Mouse (Mus musculus) c-Kit-positive CD71-negative TER-119-negative erythroid progenitor cells, embryonic 14.5 days (primary cell): ENCODE data around the gene Nat9.

Source experiments
- DNase-seq: peaks from one replicate; pipeline ENCODE4 v3.0.0-alpha.2; 2013; ENCODE audit warnings: low read depth

Nat9 gene

GRCm38 (mm10) chr11:115187693-115188092, at the start of gene Nat9:
Nat9 (minus strand) TSS chr11:115187859.
- DNase-seq, result no peak

GRCm38 (mm10) chr11:115236570-115236969, 48.9 kb upstream of the Nat9 start:
- no peak for DNase-seq

GRCm38 (mm10) chr11:115234320-115235044, 46.8 kb upstream of the Nat9 start:
- no peak for DNase-seq

- no peak for DNase-seq
These were observed 46.0 kb upstream of the Nat9 start for GRCm38 (mm10) chr11:115233526-115234290.

DNA sequence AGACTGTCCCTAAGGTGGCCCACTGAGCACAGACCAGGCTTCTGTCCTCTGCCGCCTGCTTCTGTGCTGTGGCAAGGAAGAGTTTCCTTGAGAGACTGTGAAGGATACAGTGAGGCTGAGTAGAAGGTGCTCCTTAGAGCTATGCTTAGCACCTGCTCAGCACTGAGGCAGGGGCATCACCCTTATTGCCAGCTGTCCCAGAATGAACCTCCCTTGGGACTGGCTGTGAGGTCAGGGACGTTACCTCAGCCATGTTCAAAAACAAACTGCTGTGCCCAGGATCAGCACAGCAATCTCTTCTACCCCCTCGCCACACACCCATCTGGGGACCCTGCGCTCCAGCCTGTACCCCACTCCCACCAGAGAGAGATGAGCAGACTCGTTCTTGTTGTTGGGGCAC, 45.2 kb upstream of the Nat9 start:
- no peak for DNase-seq

DNA sequence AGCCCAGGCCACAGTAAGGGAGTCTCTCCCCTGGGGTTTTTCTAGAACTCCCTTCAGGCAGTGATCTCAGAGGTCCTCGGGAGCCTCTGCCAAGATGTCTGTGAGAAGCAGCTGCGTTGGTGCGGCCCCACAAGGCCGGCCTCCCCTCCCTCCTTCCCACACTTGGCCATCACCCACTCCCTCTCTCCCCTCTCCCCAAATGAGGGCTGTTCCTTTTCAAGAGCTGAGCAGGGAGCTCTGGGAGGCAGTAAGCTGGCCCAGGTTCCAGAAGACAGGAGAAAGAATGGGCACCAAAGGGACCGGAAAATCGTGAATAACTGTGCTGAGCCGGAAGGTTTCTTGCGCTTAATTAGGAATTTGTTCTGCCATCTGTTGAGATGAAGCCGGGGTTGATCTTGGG, 44.3 kb upstream of the Nat9 start:
- no peak for DNase-seq

DNA sequence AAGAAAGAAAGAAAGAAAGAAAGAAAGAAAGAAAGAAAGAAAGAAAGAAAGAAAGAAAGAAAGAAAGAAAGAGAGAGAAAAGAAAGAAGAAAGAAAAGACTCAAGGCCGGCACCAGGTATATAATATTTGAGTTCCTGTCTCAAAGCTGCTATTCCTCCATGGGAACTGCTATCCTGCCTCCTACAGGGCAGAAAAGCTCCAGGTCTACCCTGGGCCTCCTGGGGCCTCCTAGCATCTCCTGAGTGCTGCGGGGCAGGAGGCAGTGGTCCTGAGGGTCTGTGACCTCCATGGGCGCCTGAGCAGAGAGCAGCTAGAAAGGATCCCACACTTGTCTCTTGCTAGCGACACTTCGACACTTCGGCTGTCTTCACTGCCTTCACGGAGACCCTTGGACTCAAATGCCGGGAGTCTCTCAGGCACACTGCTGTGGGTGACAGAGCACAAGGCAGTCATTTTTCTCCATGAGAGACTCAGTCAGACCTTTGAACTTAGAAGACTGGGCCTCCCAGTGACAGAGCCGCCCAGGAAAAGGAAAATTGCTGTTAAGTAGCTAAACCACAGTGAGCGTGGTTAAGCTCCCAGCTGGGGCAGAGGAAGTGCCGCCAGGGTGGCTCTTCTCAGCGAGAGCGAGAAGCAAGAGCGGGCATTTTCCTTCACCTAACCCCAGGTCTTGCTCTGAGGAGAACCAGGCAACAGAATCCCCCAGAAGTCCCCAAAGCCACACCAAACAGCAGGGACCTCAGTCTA, 43.7 kb upstream of the Nat9 start:
- peak; percentile 42 for DNase-seq

DNA sequence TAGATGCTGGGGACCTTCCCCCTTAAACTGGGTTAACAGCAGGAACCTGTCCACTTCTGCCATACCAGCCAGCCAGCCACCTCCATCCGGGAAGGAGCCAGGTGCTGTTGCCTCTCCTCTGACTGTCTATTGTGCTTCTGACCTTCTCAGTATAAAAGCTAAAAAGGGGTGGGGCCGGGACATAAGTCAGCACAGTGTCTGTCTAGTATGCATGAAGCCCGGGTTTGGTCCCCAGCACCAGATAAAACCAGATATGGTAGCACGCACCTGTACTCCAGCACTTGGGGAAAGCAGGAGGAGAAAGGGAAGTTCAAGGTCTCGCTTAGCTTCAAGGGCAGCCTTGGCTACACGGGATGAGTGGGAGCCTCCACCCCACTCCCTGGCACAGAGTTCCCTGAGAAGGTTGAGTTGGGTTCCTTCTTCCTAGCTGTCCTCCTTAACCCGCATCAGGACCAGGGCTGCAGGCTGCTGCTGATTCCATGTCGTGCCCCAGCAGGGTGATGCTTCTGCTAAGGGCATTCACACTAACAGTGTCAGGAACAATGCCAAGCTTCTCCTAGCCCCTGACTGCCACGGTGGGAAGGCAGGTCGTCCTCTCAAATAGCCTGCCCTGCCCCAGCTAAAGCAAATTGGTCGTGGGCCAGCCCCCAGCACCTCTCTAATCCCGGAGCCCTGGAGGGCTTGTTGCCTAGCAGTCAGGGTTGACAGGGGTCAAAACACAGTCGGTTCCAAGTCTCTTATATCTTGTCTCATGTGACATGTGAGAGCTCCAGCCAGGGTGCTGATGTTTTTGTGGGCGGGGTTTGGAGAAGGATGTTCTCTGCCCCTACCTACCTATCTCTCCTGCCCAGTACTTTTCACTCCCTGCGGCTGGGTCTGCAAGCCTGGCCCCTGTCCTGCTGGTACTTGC, 41.6 kb upstream of the Nat9 start:
- no peak for DNase-seq

GRCm38 (mm10) chr11:115228430-115228829, 40.8 kb upstream of the Nat9 start:
- no peak for DNase-seq

- DNase-seq, result no peak
These were observed 40.0 kb upstream of the Nat9 start for GRCm38 (mm10) chr11:115227640-115228039.

DNA sequence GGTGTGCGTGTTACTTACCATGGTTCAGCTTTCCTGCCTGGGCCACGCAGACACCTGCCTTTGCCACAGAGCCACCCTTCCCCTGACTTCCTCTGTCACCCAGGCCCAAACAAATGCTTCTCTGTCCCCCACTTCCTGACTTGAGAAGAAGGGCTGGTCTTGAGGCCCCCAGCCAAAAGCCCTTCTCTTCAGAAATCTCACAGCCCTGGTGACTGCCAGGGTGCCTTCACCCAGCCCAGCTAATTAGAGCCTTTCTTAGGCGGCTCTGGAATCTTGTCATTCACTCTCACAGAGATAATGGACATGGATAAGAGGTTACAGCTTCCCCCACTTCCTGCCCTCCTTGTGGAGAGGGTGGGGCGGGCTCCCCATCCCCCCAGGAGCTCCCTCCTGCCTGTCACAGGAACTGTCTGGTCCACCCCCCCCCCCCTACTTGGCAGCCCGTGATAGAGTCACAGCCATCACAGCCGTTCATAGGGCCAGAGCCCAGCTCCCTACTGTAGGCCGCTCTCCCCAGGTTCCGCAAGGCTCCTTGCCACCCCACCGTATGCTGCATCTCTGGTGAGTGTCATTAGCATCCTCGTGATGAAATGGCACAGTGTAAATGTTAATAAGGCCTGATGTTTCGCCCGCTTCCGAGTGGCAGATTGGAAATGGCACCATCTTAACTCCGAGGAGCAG, 39.3 kb upstream of the Nat9 start:
- no peak for DNase-seq

DNA sequence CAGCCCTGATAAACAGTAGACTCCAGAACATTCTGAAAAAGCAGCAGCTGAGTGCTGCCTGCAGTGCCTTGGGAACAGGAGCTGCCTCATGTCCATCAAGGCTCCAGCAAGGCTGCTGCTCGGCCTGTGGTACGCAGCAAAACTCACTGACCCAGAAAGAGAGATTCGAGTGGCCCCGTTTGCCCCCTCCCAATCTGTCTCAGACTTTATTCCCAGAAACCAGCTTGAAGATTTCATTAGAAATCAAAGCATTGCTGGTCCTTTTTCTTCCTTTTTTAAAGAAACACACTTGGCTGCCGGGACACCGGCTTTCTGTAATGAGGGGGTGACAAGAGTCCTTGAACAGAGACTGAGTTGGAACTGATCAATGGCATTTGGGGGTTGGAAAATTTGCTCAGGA, 37.6 kb upstream of the Nat9 start:
- no peak for DNase-seq

GRCm38 (mm10) chr11:115224889-115225288, 37.2 kb upstream of the Nat9 start:
- peak; percentile 56 for DNase-seq

- DNase-seq, result no peak
These were observed 36.2 kb upstream of the Nat9 start for GRCm38 (mm10) chr11:115223877-115224276.

- no peak for DNase-seq
These were observed 35.8 kb upstream of the Nat9 start for GRCm38 (mm10) chr11:115223451-115223850.

GRCm38 (mm10) chr11:115222570-115222969, 34.9 kb upstream of the Nat9 start:
- DNase-seq, result no peak

- DNase-seq, result no peak
These were observed 34.4 kb upstream of the Nat9 start for GRCm38 (mm10) chr11:115222077-115222476.

- no peak for DNase-seq
These were observed 32.0 kb upstream of the Nat9 start for GRCm38 (mm10) chr11:115219685-115220084.

- no peak for DNase-seq
These were observed 31.6 kb upstream of the Nat9 start for GRCm38 (mm10) chr11:115219263-115219662.

DNA sequence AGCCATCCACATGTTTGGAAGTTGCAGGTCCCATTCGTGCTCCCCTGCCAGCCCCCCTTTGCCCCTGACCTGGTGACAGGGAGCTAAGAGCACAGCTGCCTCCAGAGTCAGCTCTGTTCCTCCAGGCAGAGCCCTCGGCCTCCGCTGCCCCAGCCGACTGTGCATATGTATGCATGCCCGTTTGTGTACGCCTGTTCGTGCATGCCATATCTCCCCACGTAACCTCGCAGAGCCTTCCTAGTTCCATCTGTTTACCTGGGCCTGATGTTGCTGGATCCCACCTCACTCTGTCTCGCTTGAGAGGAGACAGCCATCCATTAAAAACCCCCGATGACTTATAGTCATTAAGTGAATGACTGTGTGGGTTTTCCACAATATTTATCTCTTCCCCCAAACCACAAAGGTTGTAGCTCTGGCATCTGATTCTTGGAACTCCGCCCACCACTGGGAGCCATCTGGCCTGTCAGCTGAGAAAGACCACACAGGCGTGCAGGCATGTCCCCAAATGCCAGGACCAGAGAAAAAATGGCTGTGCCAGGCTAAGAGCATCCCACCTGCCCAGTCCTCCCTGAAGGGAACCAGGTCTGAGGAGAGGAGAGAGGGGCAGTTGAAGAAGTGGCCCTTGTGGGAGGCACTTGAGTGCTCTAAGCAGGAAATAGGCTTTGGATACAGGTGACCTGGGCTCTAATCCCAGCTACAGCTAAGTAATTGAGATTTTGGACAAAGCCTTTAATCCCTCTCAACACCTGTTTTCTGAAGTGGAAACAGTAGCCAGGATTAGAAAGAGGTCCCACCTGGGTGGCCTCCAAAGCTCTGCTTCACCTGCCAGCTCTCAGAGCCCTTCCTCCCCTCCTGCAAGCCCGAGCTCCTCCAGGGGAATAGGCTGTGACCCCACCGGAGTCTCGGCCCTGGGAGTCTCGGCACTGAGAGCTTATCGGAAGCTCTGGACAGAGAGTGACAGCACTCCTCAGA, 30.1 kb upstream of the Nat9 start:
- no peak for DNase-seq
